Mouse (Mus musculus) liver, embryonic 11.5 days (tissue): ENCODE measurements at regions not wholly inside any gene's neighbourhood (a gene's known extent, or its start where the extent isn't known, plus 50 kb on each side); places are given as distances from the start of the nearest gene placed in this dataset.

Experiments used
- ATAC-seq: fragments of 200-750 bp; cut with Nextera tagmentation; replicated peaks from 2 replicates; pipeline ENCODE4 v1.8.0; 2017; ENCODE audit warnings: moderate number of reproducible peaks, mild to moderate bottlenecking, moderate TSS enrichment, moderate library complexity; ENCODE audit not compliant: low FRiP score
- DNase-seq: peaks from one replicate; pipeline ENCODE4 v3.0.0-alpha.2; 2017; ENCODE audit warnings: low spot score
- H3K27ac ChIP-seq: fragments of 300-500 bp; sonication (generic); 2 replicates; pipeline ENCODE4 v1.5.1; 2014; ENCODE audit warnings: mild to moderate bottlenecking, low read depth, low read length, control low read depth
- H3K27me3 ChIP-seq: fragments of 300-500 bp; sonication (generic); replicated peaks from 2 replicates; pipeline ENCODE4 v1.6.1; 2014; ENCODE audit warnings: low read length, mixed read lengths; ENCODE audit not compliant: control insufficient read depth, insufficient read depth
- H3K36me3 ChIP-seq: fragments of 300-500 bp; sonication (generic); 2 replicates; pipeline ENCODE4 v1.6.1; 2014; ENCODE audit warnings: mild to moderate bottlenecking, low read length, moderate library complexity, mixed read lengths; ENCODE audit not compliant: control insufficient read depth, insufficient read depth
- H3K4me1 ChIP-seq: fragments of 300-500 bp; sonication (generic); replicated peaks from 2 replicates; pipeline ENCODE4 v1.6.1; 2014; ENCODE audit warnings: low read length, mixed read lengths; ENCODE audit not compliant: control insufficient read depth, insufficient read depth
- H3K4me2 ChIP-seq: fragments of 300-500 bp; sonication (generic); 2 replicates; pipeline ENCODE4 v1.6.1; 2014; ENCODE audit warnings: mild to moderate bottlenecking, control low read depth, moderate library complexity
- H3K4me3 ChIP-seq: fragments of 300-500 bp; sonication (generic); 2 replicates; pipeline ENCODE4 v1.5.1; 2014; ENCODE audit warnings: low read depth, low read length, control low read depth
- H3K9ac ChIP-seq: fragments of 300-500 bp; sonication (generic); 2 replicates; pipeline ENCODE4 v1.6.1; 2014; ENCODE audit warnings: low read depth, low read length, control low read depth
- H3K9me3 ChIP-seq: fragments of 300-500 bp; sonication (generic); 2 replicates; pipeline ENCODE4 v1.6.1; 2016; ENCODE audit warnings: low read length, inconsistent platforms, mixed read lengths; ENCODE audit not compliant: control insufficient read depth
- WGBS: fragments of 180-500 bp; shearing (Covaris S2); extraction: QIAGEN DNeasy Blood & Tissue Kit; methylation state at CpG from one replicate; pipeline ENCODE4 v1.1.7; 2014; 5-methylcytosine and 5-hydroxymethylcytosine counted together

- DNase-seq (no peak), ATAC-seq (no peak)
- no peak overlapping the region for H3K27ac ChIP-seq
- no peak overlapping the region for H3K9ac ChIP-seq
- H3K27me3 ChIP-seq = no peaks in the 10 kb centered on the region
- H3K4me3 ChIP-seq = no peak overlapping the region
- H3K4me2 ChIP-seq = no peak overlapping the region
- no peaks in the 10 kb centered on the region for H3K36me3 ChIP-seq
- no peaks in the 10 kb centered on the region for H3K9me3 ChIP-seq
- H3K4me1 ChIP-seq = no peaks in the 10 kb centered on the region
- WGBS = 86% methylated on average over 6 of the region's 6 CpGs
These were observed 188.5 kb upstream of the Adamts5 start for GRCm38 (mm10) chr16:86090175-86090574.

- no peaks in the 10 kb centered on the region for H3K9me3 ChIP-seq
- no peaks in the 10 kb centered on the region for H3K36me3 ChIP-seq
- 83% methylated on average over 3 of the region's 3 CpGs for WGBS
- H3K4me2 ChIP-seq = no peak overlapping the region
- H3K27me3 ChIP-seq = no peaks in the 10 kb centered on the region
- DNase-seq (no peak), ATAC-seq (no peak)
- no peak overlapping the region for H3K4me3 ChIP-seq
- no peaks in the 10 kb centered on the region for H3K4me1 ChIP-seq
- H3K27ac ChIP-seq = no peak overlapping the region
- H3K9ac ChIP-seq = no peak overlapping the region
These were observed 185.8 kb upstream of the Adamts5 start for GRCm38 (mm10) chr16:86087421-86087820.

- no peak for ATAC-seq
These were observed 166.2 kb upstream of the Adamts5 start for GRCm38 (mm10) chr16:86067628-86068364.

GRCm38 (mm10) chr16:86060087-86060486 lies 158.5 kb upstream of the Adamts5 start:
- DNase-seq (no peak), ATAC-seq (no peak; the same call in 1 of the 2 replicates)
- H3K9ac ChIP-seq = no peak overlapping the region
- WGBS = 62% methylated on average over 5 of the region's 5 CpGs
- no peak overlapping the region for H3K27ac ChIP-seq
- no peaks in the 10 kb centered on the region for H3K27me3 ChIP-seq
- no peaks in the 10 kb centered on the region for H3K9me3 ChIP-seq
- no peak overlapping the region for H3K4me3 ChIP-seq
- H3K4me2 ChIP-seq = no peak overlapping the region
- H3K36me3 ChIP-seq = no peaks in the 10 kb centered on the region
- H3K4me1 ChIP-seq = no peaks in the 10 kb centered on the region

More at GRCm38 (mm10) chr16:86067628-86068364, 166.2 kb upstream of the Adamts5 start:
- H3K36me3 ChIP-seq = no peaks in the 10 kb centered on the region
- H3K4me3 ChIP-seq = no peak overlapping the region
- 63% methylated on average over 3 of the region's 3 CpGs for WGBS
- H3K27me3 ChIP-seq = no peaks in the 10 kb centered on the region
- no peak overlapping the region for H3K27ac ChIP-seq
- H3K4me1 ChIP-seq = no peaks in the 10 kb centered on the region
- H3K4me2 ChIP-seq = no peak overlapping the region
- no peak overlapping the region for H3K9ac ChIP-seq
- no peaks in the 10 kb centered on the region for H3K9me3 ChIP-seq
- no peak for DNase-seq

- 83% methylated on average over 2 of the region's 2 CpGs for WGBS
- no peak overlapping the region for H3K9ac ChIP-seq
- no peaks in the 10 kb centered on the region for H3K9me3 ChIP-seq
These were observed 143.1 kb upstream of the Adamts5 start for GRCm38 (mm10) chr16:86044695-86045094.

GRCm38 (mm10) chr16:86034772-86035171 lies 133.1 kb upstream of the Adamts5 start:
- H3K9me3 ChIP-seq = no peaks in the 10 kb centered on the region
- no peaks in the 10 kb centered on the region for H3K27me3 ChIP-seq
- 88% methylated on average over 9 of the region's 9 CpGs for WGBS
- no peak overlapping the region for H3K4me3 ChIP-seq
- no peaks in the 10 kb centered on the region for H3K4me1 ChIP-seq
- no peak overlapping the region for H3K4me2 ChIP-seq
- ATAC-seq (no peak), DNase-seq (no peak)
- H3K27ac ChIP-seq = no peak overlapping the region
- no peak overlapping the region for H3K9ac ChIP-seq
- no peaks in the 10 kb centered on the region for H3K36me3 ChIP-seq

More at GRCm38 (mm10) chr16:86044695-86045094, 143.1 kb upstream of the Adamts5 start:
- Histone ChIP-seq H3K4me2 (no peak overlapping the region), H3K27me3 (no peaks in the 10 kb centered on the region), H3K4me3 (no peak overlapping the region), H3K4me1 (no peaks in the 10 kb centered on the region), H3K36me3 (no peaks in the 10 kb centered on the region), H3K27ac (no peak overlapping the region)
- DNase-seq (no peak), ATAC-seq (no peak)

GRCm38 (mm10) chr16:86027700-86028099 lies 126.1 kb upstream of the Adamts5 start:
- Histone ChIP-seq H3K4me3 (no peak overlapping the region), H3K27me3 (no peaks in the 10 kb centered on the region), H3K9me3 (no peaks in the 10 kb centered on the region), H3K4me2 (no peak overlapping the region), H3K36me3 (no peaks in the 10 kb centered on the region), H3K27ac (no peak overlapping the region), H3K9ac (no peak overlapping the region), H3K4me1 (no peaks in the 10 kb centered on the region)
- DNase-seq = no peak
- WGBS = 63% methylated on average over 2 of the region's 2 CpGs
- no peak for ATAC-seq

GRCm38 (mm10) chr16:86015336-86015735 lies 113.7 kb upstream of the Adamts5 start:
- Histone ChIP-seq H3K27ac (no peak overlapping the region), H3K27me3 (no peaks in the 10 kb centered on the region), H3K4me3 (no peak overlapping the region), H3K9me3 (no peaks in the 10 kb centered on the region), H3K9ac (no peak overlapping the region), H3K4me2 (no peak overlapping the region), H3K36me3 (no peaks in the 10 kb centered on the region), H3K4me1 (no peaks in the 10 kb centered on the region)
- ATAC-seq = no peak
- no peak for DNase-seq
- WGBS = 66% methylated on average over 1 of the region's 1 CpGs

- no peaks in the 10 kb centered on the region for H3K27me3 ChIP-seq
- H3K4me1 ChIP-seq = no peaks in the 10 kb centered on the region
- H3K4me2 ChIP-seq = no peak overlapping the region
- whole genome bisulfite sequencing = 77% methylated on average over 5 of the region's 5 CpGs
- no peak overlapping the region for H3K4me3 ChIP-seq
- no peaks in the 10 kb centered on the region for H3K36me3 ChIP-seq
- no peaks in the 10 kb centered on the region for H3K9me3 ChIP-seq
- H3K9ac ChIP-seq = no peak overlapping the region
- DNase-seq (no peak), ATAC-seq (no peak)
- H3K27ac ChIP-seq = no peak overlapping the region
These were observed 109.4 kb upstream of the Adamts5 start for GRCm38 (mm10) chr16:86011051-86011450.
